Mouse (Mus musculus) stomach, postnatal 0 days (tissue): ENCODE data around the gene Gen1.

Source experiments
- CTCF ChIP-seq: IDR thresholded peaks from 2 replicates; pipeline ENCODE4 v1.5.1; 2016; ENCODE audit warnings: antibody characterized with exemption, low read depth, mild to moderate bottlenecking, moderate library complexity
- EP300 ChIP-seq: optimal IDR thresholded peaks from 2 replicates; pipeline ENCODE3; 2016; ENCODE audit warnings: antibody characterized with exemption

GRCm38 (mm10) chr12:11206321-11206720, 59.3 kb downstream of the Gen1 start:
- no peak for TF ChIP-seq EP300
- no peak for TF ChIP-seq CTCF
